Mouse (Mus musculus) embryonic facial prominence, embryonic 14.5 days (tissue): Measurements from ENCODE around the gene Slc2a4. TPM values are rescaled to one million over a fixed set of nuclear protein-coding genes. Genes with fewer than 3 reads are reported as not detected.

Experiments used
- ATAC-seq: fragments of 200-750 bp; cut with Nextera tagmentation; 2 replicates; pipeline ENCODE4 v1.8.0; 2017; ENCODE audit warnings: low read depth, moderate number of reproducible peaks, moderate TSS enrichment
- DNase-seq: peaks from one replicate; pipeline ENCODE4 v3.0.0-alpha.2; 2015; ENCODE audit warnings: low spot score
- H3K27ac ChIP-seq: fragments of 300-500 bp; sonication (generic); replicated peaks from 2 replicates; pipeline ENCODE4 v1.5.1; 2014; ENCODE audit warnings: low read depth, mild to moderate bottlenecking, low read length, moderate library complexity
- H3K27me3 ChIP-seq: fragments of 300-500 bp; sonication (generic); replicated peaks from 2 replicates; pipeline ENCODE4 v1.6.1; 2014; ENCODE audit warnings: low read length; ENCODE audit not compliant: control insufficient read depth, insufficient read depth
- H3K36me3 ChIP-seq: fragments of 300-500 bp; sonication (generic); 2 replicates; pipeline ENCODE4 v1.6.1; 2014; ENCODE audit warnings: low read length, mixed read lengths; ENCODE audit not compliant: control insufficient read depth, insufficient read depth
- H3K4me1 ChIP-seq: fragments of 300-500 bp; sonication (generic); 2 replicates; pipeline ENCODE4 v1.6.1; 2014; ENCODE audit warnings: antibody characterized with exemption, low read length; ENCODE audit not compliant: control insufficient read depth, insufficient read depth
- H3K4me2 ChIP-seq: fragments of 300-500 bp; sonication (generic); 2 replicates; pipeline ENCODE4 v1.6.1; 2014; ENCODE audit warnings: low read depth, mild to moderate bottlenecking, low read length, moderate library complexity, mixed read lengths
- H3K4me3 ChIP-seq: fragments of 300-500 bp; sonication (generic); 2 replicates; pipeline ENCODE4 v1.5.1; 2014; ENCODE audit warnings: low read depth, mild to moderate bottlenecking, low read length
- H3K9ac ChIP-seq: fragments of 300-500 bp; sonication (generic); 2 replicates; pipeline ENCODE4 v1.6.1; 2014; ENCODE audit warnings: low read depth, mild to moderate bottlenecking, low read length, moderate library complexity, mixed read lengths
- H3K9me3 ChIP-seq: fragments of 300-500 bp; sonication (generic); 2 replicates; pipeline ENCODE4 v1.6.1; 2016; ENCODE audit warnings: low read length; ENCODE audit not compliant: control insufficient read depth
- WGBS: fragments of 180-500 bp; shearing (Covaris S2); extraction: QIAGEN DNeasy Blood & Tissue Kit; methylation state at CpG from one replicate; pipeline ENCODE4 v1.1.7; 2014; 5-methylcytosine and 5-hydroxymethylcytosine counted together
- polyA plus RNA-seq: library from polyadenylated mRNA; unstranded; fragments of >200 nt; fragmentation: Nextera tagmentation; extraction: Ambion mirVana; gene quantifications from 2 replicates; pipeline ENCODE4 v1.2.1, GENCODE M21; 2014

Gene Slc2a4
- polyA plus RNA-seq, 1 experiment from 2014 or later = 20.8 TPM

- Histone ChIP-seq H3K27ac (no peak overlapping the region), H3K36me3 (no peaks in the 10 kb centered on the region), H3K4me3 (no peak overlapping the region), H3K4me2 (no peak overlapping the region), H3K9ac (no peak overlapping the region), H3K27me3 (no peaks in the 10 kb centered on the region), H3K9me3 (no peaks in the 10 kb centered on the region), H3K4me1 (peaks cover 3% of the 10 kb centered on the region)
- ATAC-seq (no peak), DNase-seq (no peak)
- 42% methylated on average over 1 of the region's 1 CpGs for WGBS
Measured at GRCm38 (mm10) chr11:69952274-69952673, 4.3 kb upstream of the Slc2a4 start.

DNA sequence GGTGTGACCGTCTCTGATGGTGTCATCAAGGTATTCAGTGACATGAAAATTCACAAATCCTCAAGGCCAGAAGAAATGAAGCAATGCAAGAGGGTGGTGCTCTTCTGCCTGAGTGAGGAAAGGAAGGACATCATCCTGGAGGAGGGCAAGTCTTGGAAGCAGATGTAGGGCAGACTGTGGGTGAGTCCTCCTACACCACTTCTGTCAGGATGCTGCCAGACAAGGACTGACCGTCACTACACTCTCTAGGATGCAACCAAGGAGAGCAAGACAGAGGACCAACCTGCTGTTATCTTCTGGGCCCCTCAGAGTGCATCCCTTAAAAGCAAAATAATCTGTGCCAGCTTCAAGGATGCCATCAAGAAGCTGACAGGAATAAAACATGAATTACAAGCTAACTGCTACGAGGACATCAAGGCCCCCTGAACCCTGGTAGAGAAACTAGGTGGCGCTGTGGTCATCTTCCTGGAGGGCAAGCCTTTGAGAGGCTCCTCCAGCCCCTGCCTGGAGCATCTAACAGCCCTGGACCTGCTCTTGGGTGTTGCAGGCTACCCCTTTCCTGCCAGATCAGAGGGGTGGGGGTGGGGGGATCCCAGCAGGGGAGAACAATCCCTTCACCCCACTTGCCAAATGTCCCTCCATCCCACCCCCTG lies 2.9 kb upstream of the Slc2a4 start:
- DNase-seq = no peak

DNA sequence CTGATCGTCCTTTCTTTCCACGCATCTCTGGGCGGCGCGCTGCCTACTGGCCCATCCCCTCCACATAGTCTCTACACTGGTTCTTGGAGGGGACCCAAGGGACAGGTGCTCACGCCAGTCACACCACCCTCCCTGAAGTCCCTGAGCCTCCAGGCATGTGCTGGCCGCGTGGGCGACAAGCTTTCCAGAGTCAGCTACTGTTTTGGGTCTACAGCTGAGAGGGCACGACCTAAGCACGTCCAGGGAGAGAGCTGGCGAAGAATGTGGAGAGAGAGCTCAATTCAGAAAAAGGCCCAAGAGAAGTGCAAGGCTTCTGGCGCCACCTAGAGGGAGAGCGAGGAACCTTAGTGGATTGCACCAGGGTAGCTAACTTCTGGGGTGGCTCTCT lies 769 bp upstream of the Slc2a4 start:
- no peaks in the 10 kb centered on the region for H3K9me3 ChIP-seq
- peak overlapping the region; percentile 67 for H3K9ac ChIP-seq
- WGBS = under 1% methylated on average over 13 of the region's 14 CpGs
- peak overlapping the region; percentile 86 for H3K4me2 ChIP-seq
- H3K27ac ChIP-seq = peak overlapping the region; percentile 92
- H3K4me3 ChIP-seq = peak overlapping the region; percentile 61
- DNase-seq (peak; percentile 93), ATAC-seq (peak; percentile 45)
- peaks cover 21% of the 10 kb centered on the region for H3K36me3 ChIP-seq
- peaks cover 10% of the 10 kb centered on the region for H3K4me1 ChIP-seq
- H3K27me3 ChIP-seq = no peaks in the 10 kb centered on the region

More for the DNA sequence above, 2.9 kb upstream of the Slc2a4 start:
- no peak overlapping the region for H3K4me2 ChIP-seq
- no peak for ATAC-seq
- H3K27me3 ChIP-seq = no peaks in the 10 kb centered on the region
- H3K4me1 ChIP-seq = peaks cover 10% of the 10 kb centered on the region
- H3K27ac ChIP-seq = no peak overlapping the region
- WGBS = 45% methylated on average over 4 of the region's 4 CpGs
- H3K9me3 ChIP-seq = no peaks in the 10 kb centered on the region
- H3K9ac ChIP-seq = no peak overlapping the region
- H3K4me3 ChIP-seq = no peak overlapping the region
- no peaks in the 10 kb centered on the region; the same call in 1 of the 2 replicates for H3K36me3 ChIP-seq

DNA sequence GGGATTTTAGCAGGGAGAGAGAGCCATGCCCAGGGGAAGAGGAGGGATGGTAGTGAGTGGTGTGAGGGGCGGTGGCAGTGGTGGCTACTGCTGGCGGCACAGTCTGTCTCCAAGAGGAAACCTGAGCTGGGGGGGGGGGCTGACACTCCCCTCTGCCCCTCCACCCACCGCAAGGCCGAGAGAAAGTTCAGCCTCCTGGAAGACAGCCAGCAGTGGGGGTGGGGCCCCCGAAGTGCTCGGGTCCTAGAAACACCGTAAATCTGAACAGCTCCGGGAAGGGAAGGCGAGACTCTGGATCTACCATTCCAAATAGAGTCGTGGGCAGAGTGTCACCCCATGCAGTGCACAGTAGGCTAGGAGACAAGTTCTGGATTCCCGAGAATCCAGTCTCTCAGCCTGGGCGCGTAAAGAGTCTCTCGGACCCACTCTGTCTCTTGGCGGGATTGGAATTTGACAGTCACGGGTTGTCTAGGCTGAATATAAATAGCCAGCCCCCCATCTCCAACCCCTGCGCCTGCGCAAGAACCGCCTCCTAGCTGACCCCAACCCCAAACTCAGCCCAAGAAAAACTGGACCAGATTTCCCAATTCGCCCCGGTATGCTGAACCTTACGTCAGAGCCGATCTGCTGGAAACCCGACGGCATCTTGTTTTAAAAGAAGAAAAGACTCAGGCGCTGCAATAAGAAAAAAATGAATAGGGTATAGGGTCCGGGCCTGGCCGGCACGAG lies 487 bp downstream of the Slc2a4 start:
- 2% methylated on average over 25 of the region's 29 CpGs for WGBS
- no peaks in the 10 kb centered on the region for H3K27me3 ChIP-seq
- H3K9ac ChIP-seq = peak overlapping the region; percentile 67
- no peaks in the 10 kb centered on the region for H3K9me3 ChIP-seq
- H3K27ac ChIP-seq = peak overlapping the region; percentile 92
- peaks cover 33% of the 10 kb centered on the region for H3K36me3 ChIP-seq
- DNase-seq (peak; percentile 77), ATAC-seq (peak; percentile 62)
- H3K4me3 ChIP-seq = peak overlapping the region; percentile 61
- peak overlapping the region; percentile 86 for H3K4me2 ChIP-seq
- peaks cover 10% of the 10 kb centered on the region for H3K4me1 ChIP-seq

DNA sequence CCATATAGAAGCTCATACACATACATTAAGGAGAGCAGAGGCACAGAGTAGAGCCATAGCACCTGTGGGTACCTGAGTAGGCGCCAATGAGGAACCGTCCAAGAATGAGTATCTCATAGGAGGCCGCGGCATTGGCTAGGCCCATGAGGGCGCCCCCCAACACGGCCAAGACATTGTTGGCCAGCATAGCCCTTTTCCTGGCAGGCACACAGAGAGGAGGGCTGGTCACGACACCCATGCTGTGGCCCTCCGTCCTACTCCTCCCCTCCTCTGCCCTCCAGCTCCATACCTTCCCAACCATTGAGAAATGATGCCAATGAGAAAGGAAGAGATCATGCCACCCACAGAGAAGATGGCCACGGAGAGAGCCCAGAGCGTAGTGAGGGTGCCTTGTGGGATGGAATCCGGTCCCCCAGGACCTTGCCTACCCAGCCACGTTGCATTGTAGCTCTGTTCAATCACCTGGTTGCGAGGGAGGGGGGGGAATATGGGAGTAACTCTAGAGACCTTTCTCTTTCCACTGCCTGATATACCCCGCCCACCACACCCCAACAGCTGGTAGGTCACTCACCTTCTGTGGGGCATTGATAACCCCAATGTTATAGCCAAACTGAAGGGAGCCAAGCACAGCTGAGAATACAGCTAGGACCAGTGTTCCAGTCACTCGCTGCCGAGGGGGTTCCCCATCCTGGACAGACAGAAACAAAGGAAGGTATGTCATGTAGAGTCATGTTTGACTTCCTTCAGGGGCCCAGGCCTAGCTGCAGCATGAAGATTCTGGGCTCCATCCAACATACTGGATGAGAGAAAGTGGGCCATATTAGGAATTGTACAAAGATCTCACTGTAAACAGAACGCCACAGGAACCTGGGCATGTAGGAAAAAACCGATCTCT lies 1.7 kb downstream of the Slc2a4 start:
- ATAC-seq (no peak), DNase-seq (no peak)
- peaks cover 40% of the 10 kb centered on the region for H3K36me3 ChIP-seq
- no peaks in the 10 kb centered on the region for H3K9me3 ChIP-seq
- peak overlapping the region; percentile 67 for H3K9ac ChIP-seq
- 89% methylated on average over 18 of the region's 18 CpGs for WGBS
- peak overlapping the region; percentile 92; the same call in 1 of the 2 replicates for H3K27ac ChIP-seq
- H3K4me3 ChIP-seq = peak overlapping the region; percentile 61
- H3K4me2 ChIP-seq = peak overlapping the region; percentile 86
- H3K4me1 ChIP-seq = peaks cover 10% of the 10 kb centered on the region
- no peaks in the 10 kb centered on the region for H3K27me3 ChIP-seq

DNA sequence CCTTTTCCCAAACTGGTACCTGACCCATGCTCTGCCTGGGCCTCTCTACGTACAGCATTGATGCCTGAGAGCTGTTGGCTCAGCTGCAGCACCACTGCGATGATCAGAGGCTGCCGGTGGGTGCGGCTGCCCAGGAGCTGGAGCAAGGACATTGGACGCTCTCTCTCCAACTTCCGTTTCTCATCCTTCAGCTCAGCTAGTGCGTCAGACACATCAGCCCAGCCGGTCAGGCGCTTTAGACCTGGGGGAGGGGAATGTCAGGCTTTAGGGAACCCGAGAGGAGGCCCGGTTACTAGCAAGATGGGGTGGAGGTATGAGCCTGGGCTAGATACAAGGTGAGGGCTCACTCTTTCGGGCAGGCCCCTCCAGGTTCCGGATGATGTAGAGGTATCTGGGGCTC lies 2.8 kb downstream of the Slc2a4 start:
- Histone ChIP-seq H3K9ac (no peak overlapping the region), H3K4me2 (no peak overlapping the region), H3K9me3 (no peaks in the 10 kb centered on the region), H3K36me3 (peaks cover 40% of the 10 kb centered on the region), H3K4me3 (no peak overlapping the region), H3K4me1 (peaks cover 10% of the 10 kb centered on the region), H3K27ac (no peak overlapping the region), H3K27me3 (no peaks in the 10 kb centered on the region)
- no peak for ATAC-seq
- DNase-seq = no peak
- 80% methylated on average over 13 of the region's 13 CpGs for WGBS

DNA sequence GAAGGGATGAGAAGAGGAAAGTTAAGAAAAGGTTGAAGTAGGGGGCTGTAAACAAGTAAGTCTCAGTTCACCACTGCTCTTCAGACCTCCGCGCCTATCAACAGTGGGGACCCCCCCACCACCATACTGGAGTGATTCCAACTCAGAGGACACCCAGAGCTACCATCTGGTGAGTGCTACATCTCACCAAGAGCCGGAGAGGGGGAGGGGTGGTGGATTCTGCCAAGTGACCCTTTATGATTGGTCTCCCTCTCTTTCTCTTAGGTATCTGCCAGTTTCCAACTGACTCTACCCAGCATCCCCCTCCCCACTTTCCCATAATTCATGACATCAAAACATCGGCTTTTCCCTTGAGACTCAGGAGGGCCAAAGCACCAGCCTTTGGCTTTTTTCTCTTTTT lies 7.0 kb downstream of the Slc2a4 start:
- Histone ChIP-seq H3K9ac (no peak overlapping the region), H3K4me2 (no peak overlapping the region), H3K4me1 (peaks cover 17% of the 10 kb centered on the region), H3K9me3 (no peaks in the 10 kb centered on the region), H3K27ac (no peak overlapping the region), H3K4me3 (no peak overlapping the region), H3K27me3 (no peaks in the 10 kb centered on the region; the same call in none of the 2 replicates), H3K36me3 (peaks cover 40% of the 10 kb centered on the region)
- ATAC-seq (no peak), DNase-seq (no peak)
- WGBS = 83% methylated on average over 4 of the region's 4 CpGs

- no peak overlapping the region for H3K27ac ChIP-seq
- no peak overlapping the region for H3K9ac ChIP-seq
- H3K4me3 ChIP-seq = no peak overlapping the region
- H3K36me3 ChIP-seq = peaks cover 29% of the 10 kb centered on the region
- H3K9me3 ChIP-seq = no peaks in the 10 kb centered on the region
- no peaks in the 10 kb centered on the region; the same call in none of the 2 replicates for H3K27me3 ChIP-seq
- no peak for ATAC-seq
- peaks cover 19% of the 10 kb centered on the region for H3K4me1 ChIP-seq
- 93% methylated on average over 17 of the region's 17 CpGs for WGBS
- no peak for DNase-seq
- H3K4me2 ChIP-seq = no peak overlapping the region
Measured at GRCm38 (mm10) chr11:69939731-69940130, 8.3 kb downstream of the Slc2a4 start.
